Mouse (Mus musculus): Measurements from ENCODE around the gene Cpsf3. TPM values are rescaled to one million over a fixed set of nuclear protein-coding genes. Genes with fewer than 3 reads are reported as not detected.

The Cpsf3 gene
- polyA plus RNA-seq (2016; fragmentation: Nextera tagmentation; extraction: Ambion mirVana): 113 and 118 TPM in 2 replicates

DNA sequence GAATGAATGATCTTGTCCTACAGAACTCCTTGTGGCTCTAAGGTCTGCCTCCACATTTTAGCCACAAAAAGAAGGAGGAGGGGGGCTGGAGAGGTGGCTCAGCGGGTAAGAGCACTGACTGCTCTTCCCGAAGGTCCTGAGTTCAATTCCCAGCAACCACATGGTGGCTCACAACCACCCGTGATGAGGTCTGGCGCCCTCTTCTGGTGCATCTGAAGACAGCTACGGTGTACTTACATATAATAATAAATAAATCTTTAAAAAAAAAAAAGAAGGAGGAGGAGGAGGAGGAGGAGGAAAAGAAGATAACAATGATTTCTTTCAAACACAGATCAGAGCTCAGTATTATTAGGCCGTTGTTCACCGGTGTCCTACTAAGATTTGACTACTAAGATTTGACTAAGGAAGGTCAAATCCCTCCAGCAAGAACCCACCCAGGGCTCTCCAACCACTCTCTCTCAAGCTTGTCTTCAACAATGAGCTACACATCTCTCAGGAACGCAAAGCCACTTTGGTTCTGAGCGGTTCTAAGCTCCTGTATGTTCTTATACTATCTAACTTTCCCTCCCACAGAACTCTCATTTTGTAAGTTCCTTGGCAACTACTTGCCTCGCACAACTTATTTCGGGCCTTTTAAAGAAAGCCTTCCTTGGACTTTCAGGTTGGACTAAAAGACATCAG is at the start of gene Cpsf3:
Gene Cpsf3 (plus strand): TSS at position 631 of the 681 bp plus-strand sequence.
- Histone ChIP-seq H3K4me3 (peak within 1 kb of the TSS; percentile 53), H3K36me3 (0 out of 2 replicates have a peak, but pooled peaks cover under 1% of the 10 kb centered on the region), H3K9me3 (replicated peaks) (no peaks in the 10 kb centered on the region), H3K27me3 (no peaks in the 10 kb centered on the region), H3K4me2 (replicated peaks) (peak within 1 kb of the TSS; percentile 75), H3K27ac (peak within 1 kb of the TSS; percentile 80), H3K4me1 (peaks cover 19% of the 10 kb centered on the region), H3K9ac (peak within 1 kb of the TSS; percentile 79)
- ATAC-seq (ENCODE audit: low FRiP score): no peak
- WGBS: 48% methylated on average over 11 of the region's 11 CpGs

GRCm38 (mm10) chr12:21241965-21242364 is 43.2 kb upstream of the Cpsf3 start:
- H3K27me3 ChIP-seq: no peaks in the 10 kb centered on the region
- 69% methylated on average over 3 of the region's 3 CpGs for WGBS
- ATAC-seq (ENCODE audit: low FRiP score): no peak
- H3K4me1 ChIP-seq: no peaks in the 10 kb centered on the region
- H3K4me2 ChIP-seq (replicated peaks): no peak overlapping the region
- no peaks in the 10 kb centered on the region for H3K9me3 ChIP-seq (replicated peaks)
- no peak overlapping the region for H3K9ac ChIP-seq
- H3K27ac ChIP-seq: no peak overlapping the region
- H3K4me3 ChIP-seq: no peak overlapping the region
- peaks cover 83% of the 10 kb centered on the region for H3K36me3 ChIP-seq

- H3K9ac ChIP-seq: no peak overlapping the region
- no peaks in the 10 kb centered on the region for H3K4me1 ChIP-seq
- WGBS: 92% methylated on average over 11 of the region's 11 CpGs
- no peaks in the 10 kb centered on the region for H3K27me3 ChIP-seq
- peaks cover 81% of the 10 kb centered on the region for H3K36me3 ChIP-seq
- no peak overlapping the region for H3K4me2 ChIP-seq (replicated peaks)
- H3K27ac ChIP-seq: no peak overlapping the region
- no peak overlapping the region for H3K4me3 ChIP-seq
- no peak for ATAC-seq (ENCODE audit: low FRiP score)
- H3K9me3 ChIP-seq (replicated peaks): no peaks in the 10 kb centered on the region
Observed at GRCm38 (mm10) chr12:21244375-21244960, 40.7 kb upstream of the Cpsf3 start.

- no peak overlapping the region for H3K27ac ChIP-seq
- WGBS: 79% methylated on average over 7 of the region's 7 CpGs
- H3K4me1 ChIP-seq: no peaks in the 10 kb centered on the region
- ATAC-seq (ENCODE audit: low FRiP score): no peak
- H3K4me2 ChIP-seq (replicated peaks): no peak overlapping the region
- H3K9me3 ChIP-seq (replicated peaks): no peaks in the 10 kb centered on the region
- no peak overlapping the region for H3K9ac ChIP-seq
- no peaks in the 10 kb centered on the region for H3K27me3 ChIP-seq
- no peak overlapping the region for H3K4me3 ChIP-seq
- H3K36me3 ChIP-seq: peaks cover 91% of the 10 kb centered on the region
Observed at GRCm38 (mm10) chr12:21247711-21248392, 37.3 kb upstream of the Cpsf3 start.

DNA sequence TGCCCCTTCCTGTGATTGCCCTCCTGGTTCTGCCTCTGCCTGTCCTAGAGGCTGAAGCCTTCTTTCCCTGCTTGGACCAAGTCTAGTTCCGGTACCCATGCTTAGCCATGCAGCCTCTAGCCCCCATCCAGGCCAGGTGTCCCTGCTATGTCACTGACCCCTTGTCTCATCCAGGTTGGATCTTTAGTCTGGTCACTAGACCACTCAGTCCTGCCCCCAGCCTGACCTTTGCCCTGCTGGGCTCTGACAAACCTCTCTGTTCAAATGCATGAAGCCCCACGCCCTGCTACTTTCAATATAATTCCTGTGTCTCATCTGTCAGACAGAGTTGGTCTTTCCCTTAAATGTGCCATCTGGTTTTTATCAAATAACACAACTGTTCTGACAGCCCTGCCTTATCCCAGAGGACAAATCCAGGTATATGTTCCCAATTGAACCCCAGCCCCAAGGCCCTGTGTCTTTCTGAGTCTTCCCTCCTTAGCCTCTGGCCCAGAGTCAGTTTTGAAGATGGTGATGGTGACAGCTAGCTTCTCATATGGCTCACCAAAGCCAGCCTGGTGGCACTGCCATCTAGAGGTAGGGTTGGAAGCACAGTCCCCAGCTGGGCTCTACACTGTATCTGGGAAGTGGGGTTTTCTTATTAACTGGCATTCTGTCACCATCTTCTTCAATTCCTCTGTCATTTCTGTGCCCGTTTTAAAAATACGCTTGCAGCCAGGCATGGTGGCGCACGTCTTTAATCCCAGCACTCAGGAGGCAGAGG is 24.5 kb upstream of the Cpsf3 start:
- no peak for ATAC-seq (ENCODE audit: low FRiP score)
- no peak overlapping the region for H3K27ac ChIP-seq

DNA sequence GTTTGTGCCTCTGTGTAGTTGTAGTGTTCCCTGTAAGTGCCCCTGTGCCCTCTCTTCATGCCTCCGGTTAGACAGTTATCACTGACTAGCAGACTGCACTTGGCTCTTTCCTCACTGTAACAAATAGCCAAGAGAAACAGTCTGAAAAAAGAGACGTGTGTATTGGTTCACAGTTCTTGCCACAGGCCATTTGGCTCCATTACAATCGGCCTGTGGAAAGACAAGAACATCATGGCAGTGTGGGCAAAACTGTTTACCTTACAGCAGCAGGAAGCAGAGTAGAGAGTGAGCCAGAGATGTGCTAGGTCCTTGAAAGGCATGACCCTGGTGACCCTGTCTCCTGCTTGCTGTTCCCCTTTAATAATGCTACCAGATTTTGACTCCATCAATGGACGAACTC is 23.7 kb upstream of the Cpsf3 start:
- H3K4me2 ChIP-seq (replicated peaks): no peak overlapping the region
- H3K4me3 ChIP-seq: no peak overlapping the region
- H3K9me3 ChIP-seq (replicated peaks): no peaks in the 10 kb centered on the region
- no peak for ATAC-seq (ENCODE audit: low FRiP score)
- H3K4me1 ChIP-seq: no peaks in the 10 kb centered on the region
- H3K27me3 ChIP-seq: no peaks in the 10 kb centered on the region
- H3K27ac ChIP-seq: no peak overlapping the region
- H3K36me3 ChIP-seq: peaks cover 88% of the 10 kb centered on the region
- H3K9ac ChIP-seq: no peak overlapping the region
- WGBS: 87% methylated on average over 4 of the region's 4 CpGs

More for the DNA sequence above, 24.5 kb upstream of the Cpsf3 start:
- Histone ChIP-seq H3K9ac (no peak overlapping the region), H3K27me3 (no peaks in the 10 kb centered on the region), H3K9me3 (replicated peaks) (no peaks in the 10 kb centered on the region), H3K4me2 (replicated peaks) (no peak overlapping the region), H3K36me3 (peaks cover 87% of the 10 kb centered on the region), H3K4me1 (no peaks in the 10 kb centered on the region), H3K4me3 (no peak overlapping the region)
- WGBS: 91% methylated on average over 6 of the region's 6 CpGs

- WGBS: 97% methylated on average over 5 of the region's 5 CpGs
- no peaks in the 10 kb centered on the region for H3K27me3 ChIP-seq
- no peak overlapping the region for H3K27ac ChIP-seq
- no peaks in the 10 kb centered on the region for H3K4me1 ChIP-seq
- peaks cover 86% of the 10 kb centered on the region for H3K36me3 ChIP-seq
- no peak overlapping the region for H3K4me3 ChIP-seq
- no peaks in the 10 kb centered on the region for H3K9me3 ChIP-seq (replicated peaks)
- H3K4me2 ChIP-seq (replicated peaks): no peak overlapping the region
- H3K9ac ChIP-seq: no peak overlapping the region
- ATAC-seq (ENCODE audit: low FRiP score): no peak
Observed at GRCm38 (mm10) chr12:21263256-21263655, 21.9 kb upstream of the Cpsf3 start.

DNA sequence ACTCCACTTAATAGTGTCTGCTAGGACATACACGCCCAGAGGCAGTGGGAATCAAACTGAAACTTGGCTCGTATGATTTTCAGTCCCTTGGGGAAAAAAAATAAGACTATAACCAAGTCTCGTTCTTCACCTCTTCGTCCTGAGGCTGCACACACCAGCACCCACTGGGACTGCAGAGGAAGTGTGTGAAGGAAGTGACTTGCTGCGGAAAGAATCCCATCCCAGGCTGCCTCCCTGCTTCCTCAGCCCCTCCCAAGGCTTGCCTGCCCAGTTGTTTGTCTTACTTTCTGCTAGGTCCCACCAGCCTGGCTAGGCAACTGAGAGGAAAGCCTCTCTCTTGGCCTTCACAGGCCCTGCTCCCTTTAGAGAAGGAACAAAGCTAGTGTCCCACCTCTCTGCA is 20.9 kb upstream of the Cpsf3 start:
- peaks cover 87% of the 10 kb centered on the region for H3K36me3 ChIP-seq
- no peak overlapping the region for H3K9ac ChIP-seq
- no peaks in the 10 kb centered on the region for H3K9me3 ChIP-seq (replicated peaks)
- no peaks in the 10 kb centered on the region for H3K27me3 ChIP-seq
- no peak overlapping the region for H3K4me3 ChIP-seq
- H3K4me1 ChIP-seq: no peaks in the 10 kb centered on the region
- no peak for ATAC-seq (ENCODE audit: low FRiP score)
- no peak overlapping the region for H3K27ac ChIP-seq
- H3K4me2 ChIP-seq (replicated peaks): no peak overlapping the region
- 83% methylated on average over 5 of the region's 5 CpGs for WGBS

DNA sequence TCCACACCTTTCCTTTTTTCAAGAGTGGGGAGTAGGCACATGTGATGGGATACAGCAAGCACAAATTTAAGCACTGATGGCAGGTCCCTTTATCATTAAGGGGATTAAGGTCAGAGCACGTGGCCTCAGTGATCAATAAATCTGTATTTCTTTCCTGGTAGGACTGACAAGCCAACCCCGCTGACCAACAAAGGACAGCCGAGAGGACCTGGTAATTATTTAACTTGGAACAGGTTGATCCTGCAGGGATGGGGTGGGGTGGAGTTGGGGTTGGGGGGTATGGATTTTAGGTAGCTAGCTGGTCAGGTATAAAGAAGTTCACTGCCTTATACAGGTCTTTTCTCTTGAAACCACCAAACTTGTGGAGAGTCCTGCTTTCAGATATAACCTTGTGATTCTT is 20.2 kb upstream of the Cpsf3 start:
- Histone ChIP-seq H3K27ac (no peak overlapping the region), H3K9me3 (replicated peaks) (no peaks in the 10 kb centered on the region)
- 93% methylated on average over 3 of the region's 3 CpGs for WGBS

GRCm38 (mm10) chr12:21265501-21265900 is 19.7 kb upstream of the Cpsf3 start:
- H3K4me3 ChIP-seq: no peak overlapping the region
- no peaks in the 10 kb centered on the region for H3K4me1 ChIP-seq
- H3K27ac ChIP-seq: no peak overlapping the region
- no peak overlapping the region for H3K4me2 ChIP-seq (replicated peaks)
- H3K9ac ChIP-seq: no peak overlapping the region
- ATAC-seq (ENCODE audit: low FRiP score): no peak
- no peaks in the 10 kb centered on the region for H3K9me3 ChIP-seq (replicated peaks)
- WGBS: 95% methylated on average over 4 of the region's 4 CpGs
- H3K27me3 ChIP-seq: no peaks in the 10 kb centered on the region
- peaks cover 86% of the 10 kb centered on the region for H3K36me3 ChIP-seq

More for the DNA sequence above, 20.2 kb upstream of the Cpsf3 start:
- ATAC-seq (ENCODE audit: low FRiP score): no peak
- H3K4me1 ChIP-seq: no peaks in the 10 kb centered on the region
- H3K36me3 ChIP-seq: peaks cover 86% of the 10 kb centered on the region
- H3K27me3 ChIP-seq: no peaks in the 10 kb centered on the region
- H3K4me3 ChIP-seq: no peak overlapping the region
- H3K4me2 ChIP-seq (replicated peaks): no peak overlapping the region
- no peak overlapping the region for H3K9ac ChIP-seq

DNA sequence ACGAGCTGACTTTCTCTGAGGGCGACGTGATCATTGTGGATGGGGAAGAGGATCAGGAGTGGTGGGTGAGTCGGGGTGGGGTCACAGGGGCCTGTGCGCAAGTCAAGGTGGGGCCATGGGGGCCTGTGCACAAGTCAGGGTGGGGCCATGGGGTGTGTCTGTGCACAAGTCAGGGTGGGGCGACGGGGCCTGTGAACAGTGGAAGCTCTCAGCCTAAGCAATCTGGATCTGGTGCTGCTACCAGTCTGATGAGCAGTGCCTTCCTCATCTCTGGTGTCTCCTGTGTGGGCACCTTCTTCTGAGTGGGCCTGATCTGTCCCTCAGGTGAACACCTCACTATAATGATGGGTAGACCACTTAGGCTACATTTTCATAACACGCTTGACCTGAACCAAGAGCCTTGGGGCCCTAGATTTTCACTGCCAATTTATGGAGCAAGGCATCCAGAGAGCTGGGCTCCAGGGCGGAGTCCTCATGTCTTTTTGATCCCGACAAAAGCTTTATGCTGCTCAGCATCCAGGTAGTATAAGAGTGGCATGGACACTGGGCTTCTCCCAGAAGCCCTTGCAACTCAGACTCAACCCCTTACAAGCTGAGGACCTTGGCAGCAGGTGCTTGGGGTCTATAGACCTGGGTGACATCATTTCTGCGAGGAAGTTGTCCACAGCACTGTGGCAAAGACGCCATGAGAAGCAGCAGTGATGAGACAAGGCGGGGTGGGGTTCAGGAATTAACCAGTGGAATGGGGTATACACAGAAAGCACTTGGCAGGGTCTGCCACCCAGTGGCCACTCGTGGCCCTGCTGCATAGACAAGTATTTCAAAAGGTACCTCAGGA is 19.0 kb upstream of the Cpsf3 start:
- peaks cover 86% of the 10 kb centered on the region for H3K36me3 ChIP-seq
- H3K27me3 ChIP-seq: no peaks in the 10 kb centered on the region
- no peaks in the 10 kb centered on the region for H3K4me1 ChIP-seq
- no peaks in the 10 kb centered on the region for H3K9me3 ChIP-seq (replicated peaks)
- no peak overlapping the region for H3K4me2 ChIP-seq (replicated peaks)
- H3K27ac ChIP-seq: no peak overlapping the region
- no peak overlapping the region for H3K9ac ChIP-seq
- ATAC-seq (ENCODE audit: low FRiP score): peak; percentile 76
- WGBS: 78% methylated on average over 14 of the region's 14 CpGs
- no peak overlapping the region for H3K4me3 ChIP-seq
